Mouse (Mus musculus) adrenal gland, postnatal 10 days (tissue): ENCODE measurements around the gene Elavl2. TPM values are rescaled to one million over a fixed set of nuclear protein-coding genes. Genes with fewer than 3 reads are reported as not detected.

Experiments
- DNase-seq: peaks from one replicate; pipeline ENCODE4 v3.0.0; 2021; ENCODE audit warnings: mixed read lengths
- microRNA-seq: library from miRNA; unstranded; fragments of <30 nt; microRNA quantifications from one replicate; pipeline ENCODE4 v1.2.0, GENCODE M21; 2021
- total RNA-seq, 2 experiments: library from RNA; stranded (reverse); gene quantifications; 2 replicates each; pipeline ENCODE4 v1.2.3; 2021

Gene Elavl2
- total RNA-seq, 2 experiments from 2014 or later, result 7.0 to 15.3 TPM

DNA sequence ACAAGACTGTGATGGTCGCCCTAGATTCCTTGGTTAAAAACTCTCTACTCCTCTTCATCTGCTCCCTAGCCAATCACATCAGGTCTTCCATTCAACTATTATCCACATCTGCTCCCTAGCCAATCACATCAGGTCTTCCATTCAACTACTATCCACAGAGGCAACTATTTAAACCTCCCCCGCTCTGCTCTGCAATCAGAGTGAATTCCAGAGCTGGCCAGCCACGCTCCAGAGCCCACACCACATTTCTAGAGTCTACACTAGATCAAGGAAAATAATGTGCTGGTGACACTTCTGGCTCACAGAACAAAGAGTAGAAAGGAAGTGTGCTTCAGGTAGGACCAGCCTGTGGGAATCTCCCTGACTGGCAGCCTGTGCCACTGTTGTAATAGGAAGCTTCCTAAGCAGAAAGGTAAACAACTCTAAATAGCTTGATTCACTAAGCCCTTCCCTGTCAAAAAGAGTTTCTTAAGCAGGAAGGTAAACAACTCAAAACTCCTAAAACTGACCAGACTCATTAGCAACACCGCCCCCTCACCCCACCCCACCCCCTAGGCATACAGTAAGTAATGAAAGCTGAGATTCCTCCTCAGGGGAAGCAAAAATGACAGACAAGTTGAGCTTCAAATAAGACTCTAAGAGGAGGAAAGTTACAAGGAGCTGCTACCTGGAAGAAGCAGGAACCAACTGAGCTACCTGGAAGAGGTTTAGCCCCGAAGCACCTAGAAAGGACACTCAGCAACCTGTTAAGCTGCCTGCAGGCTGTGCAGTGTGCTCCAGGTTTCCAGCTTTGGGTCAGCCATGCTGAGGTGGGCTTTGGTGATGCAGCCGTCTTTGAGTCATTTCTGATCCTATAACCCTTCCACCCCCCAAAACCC is 191.9 kb downstream of the Elavl2 start:
- no peak for DNase-seq

Small RNA genes within 50 kb of the gene (microRNA-seq; reads per million reads assigned to microRNA genes)
- not detected for gene Mir6402
